Mouse (Mus musculus) spleen, postnatal 14 days (tissue): Measurements from ENCODE around the gene Ykt6.
"Not testable (repeated sequence)": the region's sequence is repeated elsewhere in the genome, so short reads cannot be mapped to it uniquely, and the experiment has no call there.

Source experiments
- DNase-seq, 2 experiments: peaks; one replicate each; pipeline ENCODE4 v3.0.0; 2021 to 2022; ENCODE audit warnings: low spot score in 2 of 2

The Ykt6 gene

DNA sequence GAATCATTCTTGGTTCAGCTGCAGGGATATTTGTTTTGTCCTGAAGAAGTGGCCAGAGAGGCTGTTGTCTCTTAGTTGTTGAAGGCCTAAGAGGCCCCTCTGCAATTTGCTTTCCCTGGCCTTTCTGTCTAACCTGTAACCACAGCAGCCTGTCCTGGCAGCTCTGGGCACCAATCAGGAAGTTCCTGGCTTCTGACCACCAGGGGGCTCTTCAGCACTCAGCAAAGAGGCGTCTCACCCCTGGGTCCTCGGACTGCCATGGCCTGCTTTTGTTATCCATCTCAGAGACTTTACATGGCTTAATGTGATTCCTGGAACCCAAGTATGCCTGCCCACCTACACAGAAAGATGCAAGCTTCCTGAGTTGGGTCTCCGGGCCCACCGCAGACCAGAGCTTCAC is 35.4 kb downstream of the Ykt6 start:
- DNase-seq = peak in 1 of 2 experiments; percentile 47

DNA sequence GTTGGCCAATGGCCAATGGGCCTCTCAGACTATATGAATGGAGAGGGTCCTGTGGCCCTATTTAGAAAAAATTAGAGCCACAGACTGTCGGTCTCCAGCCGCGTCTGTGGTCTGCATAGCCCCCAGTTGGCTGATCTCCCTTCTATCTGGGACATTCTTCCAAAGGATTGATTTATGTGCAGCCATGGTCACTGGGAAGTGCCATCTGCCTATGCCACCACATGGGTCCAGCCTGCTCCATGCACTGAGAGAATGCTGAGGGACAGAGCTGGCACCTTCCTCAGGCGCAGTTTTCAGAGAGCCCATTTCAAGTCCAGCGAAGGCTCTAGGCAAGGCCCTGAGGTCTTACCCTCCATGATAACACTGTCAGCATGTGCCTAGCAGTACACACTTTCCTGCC is 38.7 kb downstream of the Ykt6 start:
- no peak for DNase-seq

DNA sequence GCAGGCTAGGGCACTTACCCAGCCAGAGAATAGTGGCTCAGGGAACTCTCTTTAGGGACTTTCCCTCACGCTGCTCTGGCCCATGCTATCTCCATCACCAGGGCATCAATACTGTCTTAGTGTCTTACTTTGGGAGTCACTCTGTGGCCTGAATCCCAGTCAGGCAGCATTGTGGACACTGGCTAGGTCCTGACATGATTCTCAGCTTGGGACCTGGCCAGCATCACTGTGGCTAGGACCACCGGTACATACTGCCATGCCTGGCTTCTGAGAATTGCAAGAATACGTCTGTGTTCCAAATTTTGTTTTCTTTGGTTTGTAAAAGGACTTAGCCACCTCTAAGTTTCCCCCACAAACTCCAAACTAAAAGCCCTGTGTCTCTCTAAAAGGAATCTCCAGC is 39.4 kb downstream of the Ykt6 start:
- DNase-seq = no peak

DNA sequence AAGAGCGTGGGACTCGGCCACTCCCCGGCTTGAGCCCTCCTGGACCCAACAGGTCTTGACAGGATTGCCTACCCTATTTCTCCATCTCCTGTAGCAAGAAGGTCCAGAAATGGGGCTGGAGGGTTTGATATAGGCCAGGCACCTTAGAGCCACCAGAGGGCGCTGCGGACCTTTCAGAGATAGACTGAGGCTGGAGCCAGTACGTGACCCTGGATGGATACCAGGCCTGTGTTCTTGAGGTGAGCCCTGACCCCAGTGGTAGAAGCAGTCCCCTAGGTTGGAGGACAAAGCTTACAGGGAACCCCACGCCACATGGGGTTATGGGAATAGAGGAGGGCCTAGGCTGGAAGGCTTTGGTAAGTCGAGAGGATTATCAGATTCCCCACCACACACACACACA is 40.5 kb downstream of the Ykt6 start:
- peak; percentile 62 to 75 for DNase-seq

DNA sequence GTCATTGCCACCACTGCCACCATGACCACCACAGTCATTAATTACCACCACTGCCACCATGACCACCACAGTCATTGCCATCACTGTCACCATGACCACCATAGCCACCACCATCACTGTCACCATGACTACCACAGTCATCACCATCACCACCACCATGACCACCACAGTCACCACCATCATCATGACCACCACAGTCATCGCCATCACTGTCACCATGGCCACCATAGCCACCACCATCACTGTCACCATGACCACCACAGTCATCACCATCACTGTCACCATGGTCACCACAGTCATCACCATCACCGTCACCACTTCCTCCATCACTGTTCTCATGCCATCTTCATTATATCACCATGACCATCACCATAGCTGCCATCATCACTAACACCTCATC is 43.0 kb downstream of the Ykt6 start:
- no peak for DNase-seq

DNA sequence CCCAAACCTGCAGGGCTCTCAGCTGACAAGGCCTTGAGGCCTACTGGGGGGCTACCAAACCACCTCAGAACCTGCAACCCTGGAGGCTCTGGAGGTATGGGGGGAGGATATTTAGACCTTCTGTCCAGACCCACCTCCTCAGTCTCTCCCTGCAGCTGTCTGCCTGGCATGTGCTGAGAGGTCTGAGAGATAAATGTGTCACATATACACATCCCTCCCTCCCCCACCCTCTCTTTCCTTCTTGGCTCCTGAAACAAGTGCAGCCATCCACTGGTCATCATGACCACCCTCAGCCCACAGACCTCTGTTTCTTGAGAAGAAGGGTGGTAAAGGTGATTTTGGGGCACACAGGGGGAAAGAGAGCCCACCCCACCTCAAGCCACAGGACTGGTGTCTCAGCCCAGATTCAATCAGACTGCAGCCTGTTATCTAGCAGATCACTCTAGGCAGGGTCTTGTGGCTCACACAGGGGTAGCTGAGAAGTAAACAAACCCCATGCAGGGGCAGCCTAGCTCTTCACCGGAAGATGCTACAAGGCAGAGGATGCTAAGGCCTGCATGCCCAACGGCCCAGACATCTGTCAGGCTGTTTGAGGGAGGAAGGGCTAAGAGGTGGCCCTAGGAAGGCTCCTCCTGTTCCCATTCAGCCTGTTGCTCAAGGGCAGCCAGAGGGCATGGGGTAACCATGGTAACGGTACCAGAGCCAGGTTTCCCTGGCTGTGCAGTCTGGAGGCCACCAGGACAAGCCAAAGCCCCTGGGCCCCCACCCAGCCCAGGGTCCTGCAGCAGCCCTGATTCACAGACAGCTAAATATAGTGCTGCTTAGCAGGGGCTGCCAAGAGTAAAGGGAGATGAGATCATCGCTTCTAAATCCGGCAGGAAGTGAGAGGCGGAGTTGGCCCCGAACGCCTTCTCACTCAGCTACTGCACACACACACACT is 44.6 kb downstream of the Ykt6 start:
- peak in 1 of 2 experiments; percentile 16 for DNase-seq

DNA sequence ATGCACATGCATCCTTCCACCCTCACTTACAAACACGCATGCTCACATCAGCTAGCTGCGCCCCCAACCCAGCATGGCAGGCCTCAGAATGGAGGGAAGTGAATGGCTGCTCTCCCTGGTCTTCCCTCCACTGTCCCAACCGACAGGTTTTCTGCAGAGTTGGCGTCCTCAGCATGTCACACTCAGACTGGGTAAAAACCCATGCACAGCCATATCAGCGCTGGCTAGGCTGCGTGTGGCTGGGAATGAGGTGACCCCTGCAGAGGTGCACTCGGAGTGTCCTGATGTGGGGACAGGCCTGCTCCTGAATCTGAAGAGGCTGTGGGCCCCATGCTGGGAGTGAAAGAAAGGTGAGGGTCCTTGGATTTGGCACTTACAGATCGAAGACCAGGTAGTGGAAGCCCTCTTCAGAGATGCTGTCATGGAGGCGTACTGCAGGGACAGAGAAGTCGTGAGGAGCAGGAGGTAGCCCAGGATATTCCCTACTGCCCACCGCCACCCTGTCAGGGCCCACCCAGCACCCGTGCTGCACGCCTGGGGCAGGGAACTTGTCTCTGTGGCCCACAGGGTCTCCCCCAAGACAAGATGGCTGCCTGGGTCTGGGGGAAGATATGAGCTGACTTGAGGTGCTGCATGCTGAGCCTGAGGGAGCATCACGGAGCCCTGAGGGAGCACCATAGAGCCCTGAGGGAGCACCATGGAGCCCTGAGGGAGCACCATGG is 45.6 kb downstream of the Ykt6 start:
- DNase-seq = no peak

DNA sequence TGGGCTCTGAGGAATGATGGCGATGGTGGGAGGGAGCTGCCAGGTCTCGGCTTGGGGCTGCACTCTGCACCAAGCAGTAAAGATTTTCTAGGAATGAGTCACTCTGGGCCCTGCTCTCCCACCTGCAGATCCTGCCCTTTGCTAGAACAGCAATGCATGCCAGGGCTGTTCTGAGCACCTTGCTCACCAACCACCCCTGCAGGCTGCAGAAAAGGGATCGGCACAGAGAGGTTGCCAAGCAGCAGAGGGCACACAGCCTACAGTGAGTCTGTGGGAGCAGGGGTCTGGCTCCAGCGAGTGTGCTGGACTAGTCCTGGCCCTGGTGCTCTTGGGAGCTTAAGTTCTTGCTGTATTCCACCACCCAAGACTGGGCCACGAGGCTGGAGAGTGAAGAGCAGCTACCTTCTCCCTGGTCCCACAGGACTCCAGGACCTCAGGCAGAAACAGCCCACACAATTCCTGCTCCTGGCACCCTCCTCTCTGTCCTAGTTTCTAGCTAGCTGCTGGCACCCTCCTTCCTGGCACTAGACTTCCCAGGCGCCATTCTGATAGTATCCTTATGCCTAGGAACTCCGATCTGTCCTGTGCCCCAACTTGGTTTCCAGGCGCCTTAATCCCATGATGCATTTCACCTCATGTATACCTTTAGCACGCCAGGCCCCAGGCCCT is 46.6 kb downstream of the Ykt6 start:
- no peak for DNase-seq

DNA sequence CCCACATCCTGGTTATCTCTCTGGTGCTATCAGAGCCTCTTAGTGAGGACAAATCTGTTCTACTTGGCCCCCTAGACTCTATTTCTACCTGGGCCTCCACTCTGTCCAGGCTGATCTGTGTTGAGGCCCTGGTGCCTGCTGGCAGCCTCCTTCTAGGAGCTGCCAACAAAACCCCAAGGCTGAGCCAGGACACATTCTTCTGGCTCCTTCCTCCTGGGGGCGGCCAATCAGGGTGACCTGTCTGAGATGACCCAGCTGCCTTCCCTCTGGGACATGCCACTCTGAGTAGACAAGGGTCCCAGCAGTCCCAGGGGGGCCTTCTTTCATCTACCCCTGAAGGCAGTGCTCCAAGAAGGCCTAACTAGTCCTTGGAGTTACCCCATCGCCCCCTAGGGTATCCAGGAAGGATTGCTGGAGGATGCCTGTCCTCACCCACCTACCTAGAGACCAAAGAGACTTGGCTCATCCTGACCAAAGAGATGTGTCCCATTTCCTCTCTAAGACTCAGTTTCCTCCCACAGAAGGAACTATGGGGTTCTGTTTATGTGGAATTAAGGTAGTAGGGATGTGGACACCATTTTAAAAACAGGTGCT is 47.6 kb downstream of the Ykt6 start:
- no peak for DNase-seq

DNA sequence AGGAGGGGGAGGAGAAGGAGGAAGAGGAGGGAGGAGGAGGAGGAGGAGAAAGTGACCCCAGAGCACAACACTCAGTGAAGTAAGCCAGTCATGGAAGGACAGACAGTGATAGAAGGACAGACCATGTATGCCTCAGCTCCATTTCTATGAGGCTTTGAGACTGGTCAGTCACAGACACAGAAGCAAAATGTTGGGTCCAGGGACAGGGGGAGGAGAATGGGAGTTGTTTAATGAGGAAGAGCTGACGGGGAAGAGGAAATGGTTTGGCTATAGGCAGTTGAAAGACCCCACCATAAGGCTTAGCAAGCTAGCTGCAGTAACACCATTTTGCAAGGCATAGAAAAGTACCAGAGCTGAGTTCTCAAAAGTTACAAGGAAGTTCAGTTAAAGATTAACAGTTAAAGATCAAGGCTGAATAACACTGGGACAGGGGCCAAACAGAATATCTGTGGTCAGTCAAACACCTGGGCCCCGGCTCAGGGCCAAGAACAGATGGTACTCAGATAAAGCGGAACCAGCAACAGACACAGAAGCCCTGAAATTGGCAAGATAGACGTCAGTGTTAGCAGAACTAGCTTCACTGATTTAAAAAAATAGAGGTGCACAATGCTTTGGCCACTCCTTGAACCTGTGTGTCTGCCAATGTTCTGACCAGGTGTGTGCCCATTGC is 50.0 kb downstream of the Ykt6 start:
- not testable (repeated sequence) for DNase-seq

DNA sequence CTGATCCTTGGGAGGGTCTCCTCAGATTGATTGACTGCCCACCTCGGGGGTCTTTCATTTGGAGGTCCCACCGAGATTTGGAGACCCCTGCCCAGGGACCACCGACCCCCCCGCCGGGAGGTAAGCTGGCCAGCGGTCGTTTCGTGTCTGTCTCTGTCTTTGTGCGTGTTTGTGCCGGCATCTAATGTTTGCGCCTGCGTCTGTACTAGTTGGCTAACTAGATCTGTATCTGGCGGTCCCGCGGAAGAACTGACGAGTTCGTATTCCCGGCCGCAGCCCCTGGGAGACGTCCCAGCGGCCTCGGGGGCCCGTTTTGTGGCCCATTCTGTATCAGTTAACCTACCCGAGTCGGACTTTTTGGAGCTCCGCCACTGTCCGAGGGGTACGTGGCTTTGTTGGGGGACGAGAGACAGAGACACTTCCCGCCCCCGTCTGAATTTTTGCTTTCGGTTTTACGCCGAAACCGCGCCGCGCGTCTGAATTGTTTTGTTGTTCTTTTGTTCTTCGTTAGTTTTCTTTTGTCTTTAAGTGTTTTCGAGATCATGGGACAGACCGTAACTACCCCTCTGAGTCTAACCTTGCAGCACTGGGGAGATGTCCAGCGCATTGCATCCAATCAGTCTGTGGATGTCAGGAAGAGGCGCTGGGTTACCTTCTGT is 51.0 kb downstream of the Ykt6 start:
- DNase-seq = not testable (repeated sequence)

DNA sequence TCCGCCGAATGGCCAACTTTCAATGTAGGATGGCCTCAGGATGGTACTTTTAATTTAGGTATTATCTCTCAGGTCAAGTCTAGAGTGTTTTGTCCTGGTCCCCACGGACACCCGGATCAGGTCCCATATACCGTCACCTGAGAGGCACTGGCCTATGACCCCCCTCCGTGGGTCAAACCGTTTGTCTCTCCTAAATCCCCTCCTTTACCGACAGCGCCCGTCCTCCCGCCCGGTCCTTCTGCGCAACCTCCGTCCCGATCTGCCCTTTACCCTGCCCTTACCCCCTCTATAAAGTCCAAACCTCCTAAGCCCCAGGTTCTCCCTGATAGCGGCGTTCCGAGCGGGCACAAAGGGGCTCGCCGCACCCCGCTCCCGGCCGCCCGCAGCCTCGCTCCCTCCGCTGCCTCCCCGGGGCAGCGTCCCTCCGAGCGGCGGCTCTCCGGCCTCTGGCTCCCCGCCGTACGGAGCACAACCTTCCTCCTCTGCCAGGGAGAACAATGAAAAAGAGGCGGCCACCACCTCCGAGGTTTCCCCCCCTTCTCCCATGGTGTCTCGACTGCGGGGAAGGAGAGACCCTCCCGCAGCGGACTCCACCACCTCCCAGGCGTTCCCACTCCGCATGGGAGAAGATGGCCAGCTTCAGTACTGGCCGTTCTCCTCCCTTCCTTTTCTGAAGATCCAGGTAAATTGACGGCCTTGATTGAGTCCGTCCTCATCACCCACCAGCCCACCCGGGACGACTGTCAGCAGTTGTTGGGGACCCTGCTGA is 51.7 kb downstream of the Ykt6 start:
- DNase-seq = not testable (repeated sequence)

DNA sequence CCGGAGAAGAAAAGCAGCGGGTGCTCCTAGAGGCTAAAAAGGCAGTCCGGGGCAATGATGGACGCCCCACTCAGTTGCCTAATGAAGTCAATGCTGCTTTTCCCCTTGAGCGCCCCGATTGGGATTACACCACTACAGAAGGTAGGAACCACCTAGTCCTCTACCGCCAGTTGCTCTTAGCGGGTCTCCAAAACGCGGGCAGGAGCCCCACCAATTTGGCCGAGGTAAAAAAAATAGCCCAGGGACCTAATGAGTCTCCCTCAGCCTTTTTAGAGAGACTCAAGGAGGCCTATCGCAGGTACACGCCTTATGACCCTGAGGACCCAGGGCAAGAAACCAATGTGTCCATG is 52.3 kb downstream of the Ykt6 start:
- DNase-seq = not testable (repeated sequence)

DNA sequence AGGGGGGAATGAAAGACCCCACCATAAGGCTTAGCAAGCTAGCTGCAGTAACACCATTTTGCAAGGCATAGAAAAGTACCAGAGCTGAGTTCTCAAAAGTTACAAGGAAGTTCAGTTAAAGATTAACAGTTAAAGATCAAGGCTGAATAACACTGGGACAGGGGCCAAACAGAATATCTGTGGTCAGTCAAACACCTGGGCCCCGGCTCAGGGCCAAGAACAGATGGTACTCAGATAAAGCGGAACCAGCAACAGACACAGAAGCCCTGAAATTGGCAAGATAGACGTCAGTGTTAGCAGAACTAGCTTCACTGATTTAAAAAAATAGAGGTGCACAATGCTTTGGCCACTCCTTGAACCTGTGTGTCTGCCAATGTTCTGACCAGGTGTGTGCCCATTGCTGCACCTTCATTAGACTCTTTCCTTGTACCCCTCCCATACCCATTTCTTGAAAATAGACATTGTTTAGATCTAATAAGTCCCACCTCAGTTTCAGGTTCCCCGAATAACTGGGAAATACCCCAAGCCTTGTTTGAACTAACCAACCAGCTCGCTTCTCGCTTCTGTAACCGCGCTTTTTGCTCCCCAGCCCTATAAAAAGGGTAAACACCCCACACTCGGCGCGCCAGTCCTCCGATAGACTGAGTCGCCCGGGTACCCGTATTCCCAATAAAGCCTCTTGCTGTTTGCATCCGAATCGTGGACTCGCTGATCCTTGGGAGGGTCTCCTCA is 55.4 kb downstream of the Ykt6 start:
- not testable (repeated sequence) for DNase-seq

DNA sequence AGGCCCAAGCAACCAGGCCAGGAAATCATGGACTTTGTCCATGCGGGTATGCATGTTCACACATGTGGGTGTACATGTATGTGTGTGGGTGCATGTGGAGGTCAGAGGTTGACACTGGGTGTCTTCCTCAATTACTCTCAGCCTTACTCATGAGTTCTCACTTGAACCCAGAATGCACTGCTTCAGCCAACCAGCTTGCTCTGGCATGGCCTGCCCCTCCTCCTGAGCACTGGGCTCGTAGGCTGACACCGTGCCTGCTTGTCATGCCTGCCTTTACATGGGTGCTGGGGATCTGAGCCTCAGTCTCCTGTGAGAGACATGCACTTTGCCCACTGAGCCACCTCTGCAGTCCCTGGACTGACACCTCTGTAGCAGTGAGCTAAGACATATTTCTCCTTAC is 56.4 kb downstream of the Ykt6 start:
- no peak for DNase-seq

DNA sequence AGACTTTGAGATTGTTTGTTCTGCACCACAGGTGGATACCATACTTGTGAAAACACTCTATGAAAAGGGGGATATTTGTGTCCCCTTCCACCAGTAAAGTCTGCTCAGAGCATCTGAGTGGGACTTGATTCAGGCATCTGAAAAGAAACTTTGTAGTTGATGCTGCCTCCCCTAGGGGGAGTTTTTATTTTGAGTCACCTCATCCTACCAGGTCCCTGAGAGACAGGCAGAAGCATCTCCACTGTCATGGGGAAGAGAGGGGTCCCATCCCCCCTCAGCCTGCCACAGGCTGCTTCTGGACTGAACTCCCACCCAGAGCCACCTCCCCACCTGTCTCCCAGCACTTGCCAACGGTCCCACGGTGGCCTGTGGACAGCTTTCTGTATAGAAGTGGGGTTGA is 57.9 kb downstream of the Ykt6 start:
- no peak for DNase-seq

DNA sequence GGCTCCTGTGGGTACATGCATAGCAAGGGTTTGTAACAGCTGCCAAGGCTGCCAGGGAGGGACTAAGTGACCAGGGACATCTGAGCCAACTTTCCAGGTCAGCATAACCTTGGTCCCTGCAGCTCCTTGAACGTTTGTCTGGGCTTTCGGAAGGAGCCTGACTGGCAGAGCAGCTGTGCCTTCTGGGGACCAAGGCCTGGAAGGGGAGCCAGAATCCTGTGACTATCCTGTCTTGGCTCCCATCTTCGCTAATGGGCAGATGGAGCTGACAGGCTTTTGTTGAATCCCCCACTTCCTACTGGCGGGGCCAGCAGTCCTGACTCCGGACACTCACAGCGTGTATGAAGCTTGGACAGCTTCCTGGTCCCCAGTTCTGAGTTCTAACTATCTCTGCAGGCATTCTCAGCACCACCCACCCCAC is 59.5 kb downstream of the Ykt6 start:
- no peak for DNase-seq

DNA sequence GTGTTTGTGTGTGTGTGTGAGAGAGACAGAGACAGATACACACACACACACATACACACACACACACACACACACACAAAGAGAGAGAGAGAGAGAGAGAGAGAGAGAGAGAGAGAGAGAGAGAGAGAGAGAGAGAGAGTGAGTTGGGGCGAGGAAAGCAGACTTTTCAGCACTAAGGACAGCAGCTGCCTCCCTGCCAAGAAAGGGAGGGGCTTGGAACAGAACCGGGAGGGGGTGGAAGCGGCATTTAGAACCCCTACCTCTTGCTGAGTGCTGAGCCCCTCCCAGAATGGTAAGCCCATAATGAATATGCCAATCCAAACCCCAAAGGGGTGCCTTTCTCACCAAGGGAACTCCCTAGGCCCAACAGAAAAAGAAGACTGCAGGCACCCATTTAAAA is 60.9 kb downstream of the Ykt6 start:
- DNase-seq = no peak

DNA sequence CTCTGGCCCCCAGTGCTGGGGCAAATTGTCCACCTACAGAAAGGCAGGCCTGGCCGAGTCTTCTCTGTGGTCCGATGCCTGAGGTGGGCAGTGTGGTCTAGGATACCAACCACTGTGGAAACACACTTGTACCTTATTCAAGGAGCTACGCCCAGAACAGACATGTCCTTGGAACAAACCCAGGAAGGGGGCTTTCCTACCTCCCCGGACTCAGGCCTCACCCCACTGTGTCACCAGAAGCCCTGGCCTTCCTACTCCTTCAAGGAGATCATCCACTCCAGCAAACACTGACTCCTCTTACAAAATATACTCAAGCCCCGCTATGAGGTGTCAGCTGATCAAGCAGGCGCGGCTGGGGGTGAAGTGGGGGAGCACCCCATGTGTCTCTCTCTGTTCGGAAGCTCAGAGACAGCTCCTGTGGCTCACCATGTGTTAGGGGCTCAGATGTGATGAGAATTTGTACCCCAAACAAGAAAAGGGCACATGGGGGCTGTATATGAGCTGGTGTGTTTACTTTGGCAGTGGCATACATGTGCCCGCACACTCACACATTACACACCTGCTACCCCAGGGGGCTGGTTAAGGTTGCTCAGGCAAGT is 61.4 kb downstream of the Ykt6 start:
- no peak for DNase-seq
